Mouse (Mus musculus) bone marrow macrophage, adult 2 months (primary cell): ENCODE measurements at regions not wholly inside any gene's neighbourhood (a gene's known extent, or its start where the extent isn't known, plus 50 kb on each side); places are given as distances from the start of the nearest gene placed in this dataset.

ENCODE experiments used
- CTCF ChIP-seq: IDR thresholded peaks from 2 replicates; pipeline ENCODE4 v1.5.1; 2012; ENCODE audit warnings: low read depth, mild to moderate bottlenecking, low read length, moderate library complexity
- POLR2A ChIP-seq: IDR thresholded peaks from 2 replicates; pipeline ENCODE4 v1.6.1; 2012; ENCODE audit warnings: mild to moderate bottlenecking, low read depth, low read length, borderline replicate concordance

DNA sequence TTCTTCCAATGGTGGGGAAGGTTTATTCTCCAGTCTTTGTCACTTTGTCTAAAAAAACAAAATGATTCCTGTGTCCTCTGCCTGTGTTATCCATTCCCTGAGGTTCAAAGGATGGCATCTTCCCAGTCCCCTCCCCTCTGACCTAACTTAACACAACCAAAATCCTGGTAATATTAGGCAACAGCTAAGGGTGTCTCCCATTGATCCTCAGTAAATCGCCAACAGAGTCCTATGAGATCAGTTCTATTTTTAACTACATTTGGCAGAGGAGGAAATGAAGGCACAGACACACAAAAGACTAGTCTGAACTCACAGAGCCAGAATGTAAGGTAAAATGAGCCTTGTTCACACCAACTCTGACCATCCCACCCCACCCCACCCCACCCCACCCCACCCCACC, 228.8 kb downstream of the Sp3 start:
- no peak for TF ChIP-seq POLR2A
- no peak for TF ChIP-seq CTCF
